Mouse (Mus musculus): ENCODE measurements around the gene Paqr6.

Paqr6 gene

DNA sequence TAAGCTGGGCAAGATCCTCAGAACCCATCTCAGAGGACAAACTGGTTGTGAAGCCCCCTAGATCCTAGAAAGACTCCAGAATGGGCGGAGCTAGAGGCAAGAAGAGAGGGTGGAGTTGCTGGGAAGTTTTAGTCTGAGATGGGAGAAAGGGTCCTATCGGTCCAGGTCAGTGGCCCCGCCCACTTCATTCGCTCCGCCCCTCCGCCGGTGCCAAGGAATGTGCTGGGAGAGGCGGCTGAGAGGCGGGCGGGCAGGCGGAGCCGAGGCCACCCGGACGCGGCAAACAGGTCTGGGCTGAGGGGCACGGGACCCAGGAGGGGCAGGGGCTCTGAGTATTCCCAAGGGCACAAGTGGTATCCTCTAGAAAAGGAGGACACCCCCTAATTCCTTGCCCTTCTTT is at the start of gene Paqr6:
Paqr6 (plus strand) TSS at position 248 of the 400 bp plus-strand sequence.
- DNase-seq (ENCODE audit: low read depth, low spot score): no peak

GRCm38 (mm10) chr3:88324951-88325405 is 39.4 kb upstream of the Paqr6 start, which contains the start of gene Glmp:
TSS of gene Glmp (plus strand) at chr3:88325023.
- DNase-seq (ENCODE audit: low read depth, low spot score): peak; percentile 89

DNA sequence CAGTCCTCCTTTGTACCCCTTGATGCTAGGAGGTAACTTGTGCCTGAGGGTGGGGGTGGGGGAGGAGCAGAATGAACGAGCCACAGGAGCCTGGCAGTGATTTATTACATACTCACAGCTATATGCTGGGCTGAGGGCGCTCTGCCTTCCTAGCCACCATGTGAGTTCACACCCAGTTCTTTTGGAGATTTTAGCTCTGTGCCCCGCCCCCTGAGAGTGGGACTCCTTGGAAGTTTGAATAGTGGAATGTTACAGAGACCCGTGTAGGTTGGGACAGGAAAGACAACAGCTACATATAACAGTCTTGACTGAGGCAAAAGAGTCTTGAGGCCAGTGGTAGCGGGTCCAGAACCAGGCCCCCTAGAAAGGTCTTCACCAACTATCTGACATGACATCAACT is 35.4 kb upstream of the Paqr6 start:
- no peak for DNase-seq (ENCODE audit: low read depth, low spot score)

- DNase-seq (ENCODE audit: low read depth, low spot score): peak; percentile 66
Observed at GRCm38 (mm10) chr3:88331282-88331681, 33.1 kb upstream of the Paqr6 start.

- no peak for DNase-seq (ENCODE audit: low read depth, low spot score)
Observed at GRCm38 (mm10) chr3:88334029-88334658, 30.2 kb upstream of the Paqr6 start.

DNA sequence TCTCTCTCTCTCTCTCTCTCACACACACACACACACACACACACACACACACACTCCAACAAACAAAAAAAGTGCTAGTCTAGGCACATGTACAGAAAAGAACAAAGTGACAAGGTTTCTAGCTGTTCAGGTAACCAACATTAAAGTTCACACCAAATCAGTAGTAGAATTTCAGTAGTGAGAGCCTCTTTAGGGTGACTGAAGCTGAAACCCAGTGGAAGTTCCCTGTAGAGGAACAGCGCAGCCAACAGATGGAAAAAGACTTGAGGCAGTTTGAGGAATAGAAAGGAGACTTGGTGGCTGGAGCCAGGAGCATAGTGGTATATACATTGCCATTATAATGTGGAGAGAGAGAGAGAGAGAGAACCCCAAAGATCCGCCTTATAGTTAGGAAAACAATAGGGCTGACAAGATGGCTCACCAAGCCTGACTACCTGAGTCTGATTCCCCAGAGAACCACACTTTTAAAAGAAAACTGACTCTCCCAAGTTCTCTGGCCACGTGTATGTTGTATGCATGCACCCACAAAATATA is 29.4 kb upstream of the Paqr6 start:
- no peak for DNase-seq (ENCODE audit: low read depth, low spot score)

- DNase-seq (ENCODE audit: low read depth, low spot score): no peak
Observed at GRCm38 (mm10) chr3:88335436-88336053, 28.8 kb upstream of the Paqr6 start.

DNA sequence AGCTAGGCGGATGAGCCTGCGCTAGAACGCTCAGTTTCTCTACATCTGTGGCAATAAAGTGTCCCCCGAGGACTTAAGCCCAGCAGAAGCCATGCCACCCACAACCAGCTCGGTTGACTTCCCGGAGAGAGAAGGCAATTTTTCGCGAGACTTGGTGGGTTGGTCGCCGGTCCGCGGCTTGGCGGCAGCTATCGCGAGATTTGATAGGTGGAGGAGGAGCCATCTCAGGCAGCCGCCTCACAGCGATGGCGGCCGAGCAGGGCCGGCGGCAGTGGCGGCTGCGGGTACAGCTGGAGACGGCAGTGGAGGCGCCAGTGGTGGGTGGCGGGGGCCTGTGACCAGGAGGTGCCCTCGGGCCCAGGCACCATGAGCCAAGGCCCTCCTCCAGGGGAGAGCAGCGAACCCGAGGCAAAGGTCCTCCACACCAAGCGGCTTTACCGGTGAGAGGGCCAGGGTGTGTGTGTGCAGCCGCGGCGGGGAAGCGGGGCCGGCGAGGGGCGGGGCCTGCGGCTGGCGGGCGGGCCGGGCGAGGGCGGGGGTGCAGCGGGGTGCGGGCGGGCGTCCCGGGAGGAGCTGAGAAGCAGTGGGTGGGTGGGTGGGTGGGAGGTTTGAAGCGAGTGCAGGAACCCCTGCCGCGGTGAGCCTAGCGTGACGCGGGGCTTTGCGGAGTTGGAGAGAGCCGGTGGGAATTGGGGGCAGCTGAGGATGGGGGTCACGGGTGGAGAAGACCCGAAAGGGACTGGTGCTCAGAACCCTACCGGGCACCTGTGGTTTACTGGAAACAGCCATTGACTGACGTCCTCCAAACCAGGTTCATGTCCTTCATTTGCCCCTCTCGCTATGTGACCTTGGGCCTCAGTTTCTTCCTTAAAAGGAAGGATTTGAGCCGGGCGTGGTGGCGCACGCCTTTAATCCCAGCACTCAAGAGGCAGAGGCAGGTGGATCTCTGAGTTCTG is 28.0 kb upstream of the Paqr6 start, which contains the start of the genes Tmem79 and Smg5:
Tmem79 (minus strand) TSS at position 91 of the 956 bp plus-strand sequence.
Smg5 (plus strand) TSS at position 203 of the 956 bp plus-strand sequence.
- peak; percentile 98 for DNase-seq (ENCODE audit: low read depth, low spot score)

GRCm38 (mm10) chr3:88337367-88338020 is 26.9 kb upstream of the Paqr6 start:
- peak; percentile 75 for DNase-seq (ENCODE audit: low read depth, low spot score)

DNA sequence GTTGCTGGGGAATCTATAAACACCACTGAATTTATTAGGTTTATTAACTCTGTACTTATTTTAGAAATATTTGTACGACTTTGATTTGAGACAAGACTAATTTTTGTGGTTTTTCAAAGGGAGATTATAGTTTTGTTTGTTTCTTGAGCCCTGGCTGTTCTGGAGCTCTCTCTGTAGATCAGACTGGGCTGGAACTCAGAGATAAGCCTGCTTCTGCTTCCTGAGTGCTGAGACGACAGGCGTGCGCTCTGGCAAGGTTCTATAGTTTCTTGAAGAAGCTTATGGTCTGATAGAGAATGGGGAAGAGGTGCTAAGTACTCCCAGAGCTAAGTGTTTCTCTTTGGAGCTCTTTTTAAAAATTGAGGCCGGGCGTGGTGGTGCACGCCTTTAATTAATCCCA is 26.1 kb upstream of the Paqr6 start:
- no peak for DNase-seq (ENCODE audit: low read depth, low spot score)

GRCm38 (mm10) chr3:88339006-88339405 is 25.4 kb upstream of the Paqr6 start:
- DNase-seq (ENCODE audit: low read depth, low spot score): no peak

DNA sequence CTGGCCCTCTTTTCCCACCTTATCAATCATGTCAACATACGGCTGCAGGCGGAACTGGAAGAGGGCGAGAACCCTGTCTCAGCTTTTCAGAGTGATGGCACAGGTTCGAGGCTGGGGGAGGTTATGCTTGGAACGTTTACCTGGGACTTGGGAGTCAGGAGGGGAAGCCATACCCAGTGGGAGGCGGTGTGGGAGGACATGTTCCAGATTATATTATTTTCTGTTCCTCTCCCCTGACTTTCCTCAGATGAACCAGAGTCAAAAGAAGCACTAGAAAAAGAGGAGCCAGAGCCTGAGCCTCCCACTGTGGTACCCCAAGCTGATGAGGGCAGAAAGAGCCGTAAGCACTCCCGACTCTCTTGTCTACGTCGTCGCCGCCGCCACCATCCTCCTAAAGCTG is 13.7 kb upstream of the Paqr6 start:
- peak; percentile 70 for DNase-seq (ENCODE audit: low read depth, low spot score)

DNA sequence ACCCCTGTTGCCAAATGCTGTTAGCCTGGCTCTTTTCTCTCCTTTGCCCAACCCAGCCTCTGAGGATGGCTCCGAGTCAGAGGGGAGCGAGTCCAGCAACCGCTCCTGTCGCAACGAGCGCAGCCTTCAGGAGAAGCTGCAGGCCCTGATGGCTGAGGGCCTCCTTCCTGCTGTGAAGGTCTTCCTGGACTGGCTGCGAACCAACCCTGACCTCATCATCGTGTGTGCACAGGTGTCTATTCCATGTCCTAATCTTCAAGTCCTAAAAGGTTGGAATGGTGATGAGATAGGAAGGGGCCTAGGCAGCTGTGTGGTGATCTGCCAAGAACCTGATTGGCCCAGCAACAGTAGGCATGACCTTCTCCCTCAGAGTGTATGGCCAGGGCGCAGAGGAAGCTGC is 11.5 kb upstream of the Paqr6 start:
- peak; percentile 74 for DNase-seq (ENCODE audit: low read depth, low spot score)

DNA sequence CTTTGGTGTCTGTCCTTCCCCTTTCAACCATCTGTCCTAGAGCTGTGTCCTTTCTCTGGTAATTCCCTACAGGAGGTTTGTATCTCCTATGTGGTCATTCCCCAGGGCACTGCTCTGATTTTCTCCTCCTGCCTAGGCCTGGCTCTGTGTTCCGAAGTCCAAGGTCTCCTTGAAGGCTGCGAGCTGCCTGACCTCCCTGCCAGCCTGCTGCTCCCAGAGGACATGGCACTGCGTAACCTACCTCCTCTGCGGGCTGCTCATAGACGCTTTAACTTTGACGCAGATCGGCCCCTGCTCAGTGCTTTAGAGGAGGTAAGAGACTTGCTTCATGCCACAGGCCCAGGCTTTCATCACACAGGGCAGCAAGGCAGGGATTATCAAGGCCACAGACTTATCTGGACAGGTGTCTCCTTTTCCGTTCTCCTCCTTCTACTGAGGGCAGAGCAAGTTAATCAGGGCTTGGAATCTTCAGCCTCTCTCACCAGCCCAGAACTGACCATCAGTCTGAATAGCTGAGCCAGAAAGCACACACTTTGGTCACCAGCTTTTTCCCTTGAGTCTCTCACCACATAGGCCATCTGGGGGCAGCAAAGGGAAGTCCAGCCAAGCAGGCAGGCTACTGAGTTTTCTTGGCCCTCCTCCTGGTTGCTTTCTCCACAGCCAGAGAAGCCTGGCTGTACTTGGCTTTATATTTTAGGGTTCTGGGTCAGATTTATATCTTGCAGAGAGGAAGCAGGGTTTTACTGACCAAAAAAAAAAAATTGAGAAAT is 9.8 kb upstream of the Paqr6 start:
- DNase-seq (ENCODE audit: low read depth, low spot score): peak; percentile 81

DNA sequence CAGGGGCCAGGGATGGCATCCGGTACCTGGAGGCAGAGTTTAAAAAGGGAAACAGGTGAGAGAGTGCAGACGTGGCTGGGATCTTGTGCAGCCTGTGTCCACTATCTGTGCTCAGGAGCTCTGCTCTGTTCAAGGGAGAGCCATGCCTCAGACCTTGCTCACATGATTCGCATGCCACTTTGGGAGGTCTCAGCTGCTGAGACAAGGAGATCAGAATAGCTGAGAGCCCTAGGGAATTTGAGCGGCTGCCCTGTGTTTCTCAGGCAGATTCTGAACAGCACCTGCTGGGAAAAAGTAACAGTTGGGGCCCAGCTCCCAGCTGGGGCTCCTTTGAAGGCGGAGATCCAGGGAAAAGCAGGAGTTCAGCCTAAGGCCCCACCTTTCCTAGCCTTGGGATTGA is 4.8 kb upstream of the Paqr6 start:
- no peak for DNase-seq (ENCODE audit: low read depth, low spot score)

DNA sequence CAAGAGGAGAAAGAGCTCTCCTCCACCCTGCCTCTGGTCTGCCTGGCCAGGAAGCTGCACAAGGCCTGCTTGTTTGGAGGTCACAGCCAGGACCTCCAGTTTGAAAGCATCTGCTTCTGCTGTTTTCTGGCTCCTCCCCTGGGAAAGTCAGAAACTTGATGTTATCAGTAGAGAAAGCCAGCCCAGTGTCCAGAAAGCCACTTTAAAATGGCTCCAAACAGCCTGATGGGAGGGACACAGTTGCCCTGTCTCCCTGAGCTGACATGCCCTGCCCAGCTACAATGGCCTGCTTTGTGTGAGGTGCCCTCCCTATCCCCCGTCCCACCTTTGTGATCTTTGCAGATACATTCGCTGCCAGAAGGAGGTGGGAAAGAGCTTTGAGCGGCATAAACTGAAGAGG is 4.4 kb upstream of the Paqr6 start:
- DNase-seq (ENCODE audit: low read depth, low spot score): peak; percentile 54

GRCm38 (mm10) chr3:88361096-88361495 is 3.3 kb upstream of the Paqr6 start:
- DNase-seq (ENCODE audit: low read depth, low spot score): no peak

GRCm38 (mm10) chr3:88361612-88362313 is 2.6 kb upstream of the Paqr6 start:
- DNase-seq (ENCODE audit: low read depth, low spot score): no peak

DNA sequence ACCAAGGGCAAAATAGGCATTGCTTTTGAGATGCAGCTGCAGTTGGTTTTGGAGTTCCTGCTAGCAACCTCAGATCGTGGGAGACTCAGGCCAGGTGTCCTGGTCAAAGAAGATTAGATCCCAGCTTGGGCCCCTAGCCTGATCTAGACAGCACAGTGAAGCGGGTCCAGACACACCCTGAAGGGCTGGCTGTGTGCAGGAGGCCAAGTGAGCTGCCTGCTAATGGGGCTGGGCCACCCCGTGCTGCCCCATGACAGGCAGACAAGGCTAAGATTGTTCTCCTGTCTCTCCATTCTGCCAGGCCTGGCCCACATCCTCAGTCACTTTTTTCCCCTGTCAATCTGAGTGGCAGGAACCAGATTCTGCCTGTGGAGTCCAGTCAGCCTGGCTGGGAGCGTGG is 684 bp upstream of the Paqr6 start:
- DNase-seq (ENCODE audit: low read depth, low spot score): peak; percentile 82
